Mouse (Mus musculus) mouse trophoblast stem cell (cell line): ENCODE measurements around the gene Ctsw.

Experiments used
- in situ Hi-C, 2 experiments: fragments of 300-500 bp; cut with MseI, MboI; formaldehyde crosslinking; loops; 2 replicates in 1 of 2; 3 replicates in 1 of 2; pipeline ENCODE4 v1.15.1; 2025

The Ctsw gene

GRCm38 (mm10) chr19:5487768-5488550, 19.7 kb upstream of the Ctsw start, which contains the start of gene Mus81:
Gene Mus81, minus strand, starts transcription at chr19:5488402.
- in situ Hi-C loops = no loop called here

GRCm38 (mm10) chr19:5486771-5487170, 18.5 kb upstream of the Ctsw start:
- in situ Hi-C loops = no loop called here

GRCm38 (mm10) chr19:5486286-5486685, 18.0 kb upstream of the Ctsw start:
- in situ Hi-C loops = no loop called here

- in situ Hi-C loops = no loop called here
These were observed 17.5 kb upstream of the Ctsw start for GRCm38 (mm10) chr19:5485821-5486220.

GRCm38 (mm10) chr19:5485371-5485770, 17.1 kb upstream of the Ctsw start:
- in situ Hi-C loops = no loop called here

- in situ Hi-C loops = no loop called here
These were observed 16.2 kb upstream of the Ctsw start for GRCm38 (mm10) chr19:5484496-5484895.

- in situ Hi-C loops = no loop called here
These were observed 15.4 kb upstream of the Ctsw start for GRCm38 (mm10) chr19:5483386-5484359.

- in situ Hi-C loops = no loop called here
These were observed 13.1 kb upstream of the Ctsw start for GRCm38 (mm10) chr19:5481398-5481797.

- in situ Hi-C loops = no loop called here
These were observed 11.7 kb upstream of the Ctsw start for GRCm38 (mm10) chr19:5480016-5480415.

GRCm38 (mm10) chr19:5477668-5478300, 9.5 kb upstream of the Ctsw start:
- in situ Hi-C loops = no loop called here

- in situ Hi-C loops = no loop called here
These were observed 8.8 kb upstream of the Ctsw start for GRCm38 (mm10) chr19:5477004-5477667.

GRCm38 (mm10) chr19:5475069-5475714, 6.9 kb upstream of the Ctsw start:
- in situ Hi-C loops = no loop called here

- in situ Hi-C loops = no loop called here
These were observed 6.2 kb upstream of the Ctsw start for GRCm38 (mm10) chr19:5474281-5475068.

- in situ Hi-C loops = no loop called here
These were observed 5.4 kb upstream of the Ctsw start, which contains the start of gene Efemp2 for GRCm38 (mm10) chr19:5473720-5474119. Gene Efemp2, plus strand, starts transcription at chr19:5473954.

GRCm38 (mm10) chr19:5472857-5473256, 4.5 kb upstream of the Ctsw start:
- in situ Hi-C loops = no loop called here

GRCm38 (mm10) chr19:5471846-5472245, 3.5 kb upstream of the Ctsw start:
- in situ Hi-C loops = no loop called here

GRCm38 (mm10) chr19:5466916-5467500, 1.3 kb downstream of the Ctsw start:
- in situ Hi-C loops = no loop called here

- in situ Hi-C loops = no loop called here
These were observed 3.3 kb downstream of the Ctsw start for GRCm38 (mm10) chr19:5465037-5465436.

GRCm38 (mm10) chr19:5463791-5464562, 4.3 kb downstream of the Ctsw start:
- in situ Hi-C loops = no loop called here
